In genomic region chr19:56477832-56478231, GRCm38 (mm10) we compare ENCODE assay signal across 30 mouse cellular contexts. TPM values are rescaled to one million over a fixed set of nuclear protein-coding genes. Genes with fewer than 3 reads are reported as not detected.
DNase-seq lines count a peak whose midpoint lies in the region; ATAC-seq and TF ChIP-seq lines count a peak whose summit lies in the region.
"Had no signal": no experiment of that assay in that cellular context is flagged by ENCODE, and none has a peak within 500 bp of the region (broad histone marks: within the 10 kb centered on the region; RNA-seq: fewer than 3 reads in every experiment).

No protein-coding gene starts in this region.

- 38% methylated on average over 3 of the region's 3 CpGs for WGBS in midbrain, embryonic 11.5 days
- WGBS in midbrain, postnatal 0 days, result 39% methylated on average over 3 of the region's 3 CpGs

- H3K9ac ChIP-seq in midbrain, embryonic 11.5 days (ENCODE audit: low read length), result no peak overlapping the region
- H3K9ac ChIP-seq in midbrain, postnatal 0 days (replicated peaks; ENCODE audit: low read length, poor library complexity, severe bottlenecking), result no peak overlapping the region
- H3K9ac ChIP-seq: embryonic facial prominence, embryonic 15.5 days; forebrain, embryonic 12.5 days; forebrain, postnatal 0 days; heart, embryonic 13.5 days; liver, embryonic 14.5 days; midbrain, embryonic 13.5 days; stomach, embryonic 15.5 days had no signal

- no peaks in the 10 kb centered on the region for H3K4me1 ChIP-seq in midbrain, embryonic 11.5 days (ENCODE audit: control insufficient read depth, insufficient read depth, low read length)
- H3K4me1 ChIP-seq in midbrain, postnatal 0 days (ENCODE audit: insufficient read depth, low read length), result 0 out of 2 replicates have a peak, but pooled peaks cover 3% of the 10 kb centered on the region
- H3K4me1 ChIP-seq: embryonic facial prominence, embryonic 15.5 days; stomach, embryonic 15.5 days had no signal

- ATAC-seq in midbrain, embryonic 11.5 days (ENCODE audit: low FRiP score), result no peak
- ATAC-seq in midbrain, postnatal 0 days (ENCODE audit: low FRiP score), result no peak
- ATAC-seq in megakaryocyte-erythroid progenitor cell, adult 5-6 weeks (replicated peaks; ENCODE audit: low FRiP score, low TSS enrichment, poor library complexity, severe bottlenecking), result no peak
- ATAC-seq: forebrain, postnatal 0 days; hindbrain, embryonic 16.5 days; midbrain, embryonic 13.5 days; Patski had no signal

- no peaks in the 10 kb centered on the region for H3K27me3 ChIP-seq in midbrain, embryonic 11.5 days (ENCODE audit: control insufficient read depth, insufficient read depth, low read length)
- no peaks in the 10 kb centered on the region for H3K27me3 ChIP-seq in midbrain, postnatal 0 days (ENCODE audit: insufficient read depth, low read length)
- H3K27me3 ChIP-seq: embryonic facial prominence, embryonic 15.5 days; midbrain, embryonic 13.5 days; Patski; stomach, embryonic 15.5 days had no signal

- no peaks in the 10 kb centered on the region for H3K9me3 ChIP-seq in midbrain, embryonic 11.5 days (ENCODE audit: control insufficient read depth, low read length)
- no peaks in the 10 kb centered on the region for H3K9me3 ChIP-seq in midbrain, postnatal 0 days (ENCODE audit: low read length)
- H3K9me3 ChIP-seq: embryonic facial prominence, embryonic 10.5 days; embryonic facial prominence, embryonic 15.5 days; forebrain, embryonic 12.5 days; heart, embryonic 13.5 days; midbrain, embryonic 13.5 days; stomach, embryonic 15.5 days had no signal

- no peak for TF ChIP-seq CTCF in midbrain, postnatal 0 days (IDR thresholded peaks at IDR 0.05)

- no peaks in the 10 kb centered on the region for H3K36me3 ChIP-seq in midbrain, embryonic 11.5 days (ENCODE audit: control insufficient read depth, insufficient read depth, low read length)
- H3K36me3 ChIP-seq in midbrain, postnatal 0 days (ENCODE audit: insufficient read depth, low read length), result no peaks in the 10 kb centered on the region
- H3K36me3 ChIP-seq: embryonic facial prominence, embryonic 10.5 days; embryonic facial prominence, embryonic 15.5 days; forebrain, embryonic 12.5 days; heart, embryonic 13.5 days; midbrain, embryonic 13.5 days; stomach, embryonic 15.5 days had no signal

- intact Hi-C loops in heart, postnatal 25 days (cut with DNase I), result no loop called here

- H3K4me3 ChIP-seq in midbrain, embryonic 11.5 days (ENCODE audit: low read depth, low read length), result no peak overlapping the region
- no peak overlapping the region for H3K4me3 ChIP-seq in midbrain, postnatal 0 days (ENCODE audit: low read depth, low read length)
- H3K4me3 ChIP-seq: embryonic facial prominence, embryonic 10.5 days; embryonic facial prominence, embryonic 15.5 days; forebrain, embryonic 12.5 days; heart, embryonic 13.5 days; midbrain, embryonic 13.5 days; stomach, embryonic 15.5 days had no signal

- no peak overlapping the region for H3K4me2 ChIP-seq in midbrain, embryonic 11.5 days
- no peak overlapping the region for H3K4me2 ChIP-seq in midbrain, postnatal 0 days (ENCODE audit: low read depth, low read length, poor library complexity, severe bottlenecking)
- H3K4me2 ChIP-seq: embryonic facial prominence, embryonic 15.5 days; forebrain, embryonic 12.5 days; heart, embryonic 13.5 days; midbrain, embryonic 13.5 days; stomach, embryonic 15.5 days had no signal

- H3K27ac ChIP-seq in midbrain, embryonic 11.5 days (ENCODE audit: low read depth, low read length), result no peak overlapping the region
- no peak overlapping the region for H3K27ac ChIP-seq in midbrain, postnatal 0 days (ENCODE audit: low read depth, low read length)
- H3K27ac ChIP-seq: embryonic facial prominence, embryonic 10.5 days; embryonic facial prominence, embryonic 15.5 days; forebrain, embryonic 12.5 days; heart, embryonic 13.5 days; liver, embryonic 14.5 days; midbrain, embryonic 13.5 days; stomach, embryonic 15.5 days had no signal

- DNase-seq in kidney, adult 18-20 months, result peak; percentile 18
- DNase-seq in kidney, postnatal 4 days, result no peak
- peak; percentile 57 for DNase-seq in midbrain, embryonic 11.5 days (ENCODE audit: low spot score, missing footprints)
- no peak for DNase-seq in midbrain, postnatal 0 days (ENCODE audit: low spot score)
- DNase-seq in kidney, postnatal 36 days, result peak; percentile 45 to 51
- DNase-seq in heart, postnatal 25 days (ENCODE audit: low spot score), result no peak
- DNase-seq: adrenal gland, adult 2 months; adrenal gland, postnatal 36 days; cerebellum, adult 2 months; forebrain, postnatal 0 days; gastrocnemius, postnatal 10 days; heart, postnatal 10 days; layer of hippocampus, adult 9-11 months; liver; lung, adult 2 months; lung, postnatal 14 days; thymus, postnatal 14 days had no signal

RNA-seq across cellular contexts. Expression of gene Plekhs1, which starts 16.4 kb away (rescaled TPM):
- 0.10 and 0.19 TPM in 2 replicates for polyA plus RNA-seq in midbrain, embryonic 11.5 days (2014; fragmentation: Nextera tagmentation; extraction: Ambion mirVana)
- total RNA-seq in midbrain, postnatal 0 days (2014; rRNA removed), result 0.19 and 0.38 TPM in 2 replicates
- 0.26 and 0.45 TPM in 2 replicates for polyA plus RNA-seq in midbrain, postnatal 0 days (2015; fragmentation: Nextera tagmentation; extraction: Ambion mirVana)
- total RNA-seq in heart, postnatal 25 days (2021), result under 1 TPM in 1 of 2 experiments, not detected in 1; 0.25 TPM
- total RNA-seq in megakaryocyte-erythroid progenitor cell, adult 5-6 weeks (2014; fragmentation: Nextera tagmentation), result 1.2 TPM in 1 of 2 replicates, not detected in the other
- total RNA-seq in megakaryocyte-erythroid progenitor cell, adult 5-6 weeks (2017), result 0.11 TPM in 1 of 2 replicates, not detected in the other
- total RNA-seq: monocyte, adult 5-6 weeks had no signal
- polyA plus RNA-seq: heart, embryonic 13.5 days; hindbrain, embryonic 11.5 days; limb, embryonic 11.5 days had no signal

Comparison
In these comparisons a context has a peak if more than half of its experiments do, and no peak if none do; other contexts are left out.
1. DNase-seq: peak in kidney, adult 18-20 months (single experiment), midbrain, embryonic 11.5 days (single experiment) and kidney, postnatal 36 days (2 of 2); none in kidney, postnatal 4 days (0 of 2), midbrain, postnatal 0 days (single experiment) and heart, postnatal 25 days (single experiment).